Mouse (Mus musculus) lung, postnatal 36 days (tissue): Measurements from ENCODE around the gene Krtap17-1.

Experiments
- DNase-seq: peaks from one replicate; pipeline ENCODE4 v3.0.0; 2022; ENCODE audit warnings: mixed read lengths

The Krtap17-1 gene

DNA sequence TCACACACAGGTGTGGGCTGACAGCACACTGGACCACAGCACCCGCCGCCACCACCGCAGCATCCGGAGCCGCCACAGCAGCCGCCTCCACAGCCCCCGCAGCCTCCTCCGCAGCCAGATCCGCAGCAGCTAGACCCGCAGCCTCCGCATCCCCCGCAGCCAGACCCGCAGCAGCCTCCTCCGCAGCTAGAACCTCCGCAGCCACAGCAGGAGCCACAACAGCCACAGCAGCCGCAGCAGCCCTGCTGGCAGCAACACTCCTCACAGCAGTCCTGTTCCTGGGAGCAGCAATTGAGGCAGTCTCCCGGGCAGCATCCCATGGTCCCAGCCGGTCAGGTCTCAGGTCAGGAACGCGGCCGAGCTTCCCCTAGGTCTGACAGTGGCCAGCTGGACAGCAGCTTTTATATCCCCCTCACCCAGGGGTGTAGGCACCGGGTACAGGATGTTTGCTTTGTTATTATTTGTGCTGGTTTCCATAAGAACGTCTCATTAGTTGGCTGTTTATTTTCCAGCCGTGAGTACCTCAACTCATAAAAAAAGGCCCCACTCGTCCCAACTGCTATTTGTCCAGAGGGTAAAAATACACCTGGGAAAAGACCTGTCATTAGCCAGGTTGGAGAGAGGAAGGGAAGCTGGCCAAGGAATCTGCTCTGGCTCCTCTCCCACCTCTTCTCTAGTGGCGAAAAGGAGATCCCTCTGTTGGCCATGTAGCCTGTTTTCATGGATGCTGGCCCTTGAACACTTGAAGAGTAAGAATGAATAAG lies at the start of gene Krtap17-1:
Gene Krtap17-1, minus strand, starts transcription at position 375 of the 764 bp plus-strand sequence.
- peak; percentile 32 for DNase-seq

DNA sequence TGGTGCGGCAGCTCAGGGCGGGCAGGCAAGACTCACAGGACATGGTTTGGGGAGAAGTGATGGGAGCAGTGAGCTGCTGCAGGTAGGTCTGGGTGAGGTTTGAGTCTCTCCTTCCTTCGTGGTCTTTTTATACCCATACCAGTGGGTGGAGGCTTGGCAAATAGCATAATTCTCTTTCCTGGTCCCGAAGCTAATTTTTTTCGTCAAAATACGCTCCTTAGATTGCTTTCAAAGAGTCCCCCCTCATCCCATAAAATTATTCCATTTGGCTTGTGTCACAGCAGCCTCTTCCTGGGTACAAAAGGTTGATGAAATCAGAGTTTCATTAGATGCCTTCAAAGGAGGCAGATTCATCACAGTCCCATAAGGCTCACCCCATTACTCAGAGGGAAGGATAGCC lies 47.7 kb upstream of the Krtap17-1 start, which contains the start of gene Krt34:
Gene Krt34, minus strand, starts transcription at position 101 of the 400 bp plus-strand sequence.
- DNase-seq = no peak

DNA sequence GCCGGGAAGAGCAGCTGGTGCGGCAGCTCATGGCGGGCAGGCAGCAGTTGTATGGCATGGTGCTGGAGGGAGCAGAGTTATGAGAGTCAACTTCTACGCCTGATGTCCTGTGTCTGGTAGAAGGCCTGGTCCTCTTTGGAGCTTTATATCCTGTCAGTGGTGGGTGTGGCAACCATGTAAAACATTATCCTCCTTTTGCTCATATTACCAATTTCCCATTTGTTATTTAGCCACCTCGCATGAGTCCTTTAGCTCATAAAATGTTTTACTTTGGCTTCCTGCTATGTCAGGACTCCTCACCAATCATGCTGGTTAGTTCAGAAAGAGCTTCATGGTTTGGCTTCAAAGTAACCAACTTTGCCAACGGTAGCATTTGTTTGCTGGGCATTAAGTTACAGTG lies 36.0 kb upstream of the Krtap17-1 start, which contains the start of gene Krt33b:
Gene Krt33b, minus strand, starts transcription at position 101 of the 400 bp plus-strand sequence.
- no peak for DNase-seq

DNA sequence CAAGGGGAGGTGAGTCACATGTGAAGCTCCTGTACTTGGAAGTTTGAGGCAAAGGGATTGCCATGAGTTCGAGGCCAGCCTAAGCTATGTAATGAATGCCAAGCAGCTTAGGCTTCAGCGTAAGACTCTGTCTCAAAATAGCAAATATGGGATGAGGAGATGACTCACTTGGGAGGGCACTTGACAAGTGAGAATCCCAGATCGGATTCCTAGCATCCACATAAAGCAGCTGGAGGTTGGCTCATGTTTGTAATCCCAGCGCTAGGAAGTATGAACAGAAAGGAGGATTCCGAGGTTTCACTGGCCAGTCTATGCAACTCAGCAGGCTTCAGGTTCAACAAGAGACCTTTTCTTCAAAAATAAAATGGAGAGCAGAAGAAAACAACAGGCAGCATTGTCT lies 27.6 kb upstream of the Krtap17-1 start:
- DNase-seq = no peak

DNA sequence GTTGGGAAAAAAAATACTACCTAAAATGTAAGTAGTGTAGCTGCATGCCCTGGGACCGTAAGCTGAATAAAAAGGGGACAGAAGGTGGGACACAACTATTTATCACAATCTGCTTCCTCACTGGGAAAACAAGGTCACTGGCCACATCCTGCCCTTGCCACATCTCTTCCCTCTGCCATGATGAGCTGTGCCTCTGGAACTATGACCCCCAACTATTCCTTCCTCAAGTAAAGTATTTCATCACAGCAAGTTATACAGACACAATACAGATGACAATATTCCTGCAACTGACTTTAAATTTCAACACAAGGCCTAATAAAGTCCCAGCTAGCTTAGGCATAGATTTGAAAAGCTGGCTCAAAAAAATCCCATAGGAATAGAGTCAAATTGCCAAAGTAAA lies 25.7 kb upstream of the Krtap17-1 start:
- DNase-seq = no peak

DNA sequence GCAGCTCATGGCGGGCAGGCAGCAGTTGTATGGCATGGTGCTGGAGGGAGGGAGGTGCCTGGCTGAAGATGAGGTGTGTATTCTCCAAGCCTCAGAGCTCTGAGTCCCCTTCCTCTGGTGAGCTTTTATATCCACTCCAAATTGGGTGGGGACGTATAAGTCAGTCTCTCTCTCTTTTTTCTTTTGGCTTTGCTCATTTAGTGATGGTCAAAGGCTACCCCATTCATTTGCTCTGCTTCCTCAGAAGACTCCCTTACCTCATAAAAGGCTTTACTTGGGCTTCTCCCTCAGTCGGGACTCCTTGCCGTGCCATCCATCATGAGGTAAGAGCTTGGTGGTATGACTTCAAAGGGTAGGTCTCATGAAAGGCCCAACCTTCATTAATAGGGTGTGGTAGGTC lies 22.3 kb upstream of the Krtap17-1 start, which contains the start of gene Krt33a:
Gene Krt33a, minus strand, starts transcription at position 101 of the 400 bp plus-strand sequence.
- DNase-seq = no peak

DNA sequence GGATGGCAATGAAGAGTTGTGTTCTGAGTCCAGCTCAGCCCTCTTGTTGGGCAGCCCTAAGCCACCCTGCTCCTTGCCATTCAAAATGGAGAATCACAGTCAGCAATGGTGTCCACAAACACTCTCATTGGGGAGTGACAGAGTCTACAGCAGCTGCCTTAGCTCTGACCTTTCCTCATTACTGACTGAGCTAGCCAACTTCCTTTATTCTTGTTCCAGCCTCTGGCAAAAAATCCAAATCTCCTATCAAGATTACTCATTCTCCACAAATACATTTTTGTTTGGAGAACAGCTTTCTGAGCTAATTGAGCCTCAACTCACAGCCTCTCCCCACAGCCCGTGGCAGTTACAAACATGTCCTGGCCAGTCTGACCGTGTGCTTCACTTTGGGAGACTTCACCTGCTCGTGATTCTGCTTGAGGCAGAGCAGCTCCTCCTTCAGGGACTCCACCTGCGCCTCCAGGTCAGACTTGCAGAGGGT lies 19.9 kb upstream of the Krtap17-1 start:
- DNase-seq = peak; percentile 56

DNA sequence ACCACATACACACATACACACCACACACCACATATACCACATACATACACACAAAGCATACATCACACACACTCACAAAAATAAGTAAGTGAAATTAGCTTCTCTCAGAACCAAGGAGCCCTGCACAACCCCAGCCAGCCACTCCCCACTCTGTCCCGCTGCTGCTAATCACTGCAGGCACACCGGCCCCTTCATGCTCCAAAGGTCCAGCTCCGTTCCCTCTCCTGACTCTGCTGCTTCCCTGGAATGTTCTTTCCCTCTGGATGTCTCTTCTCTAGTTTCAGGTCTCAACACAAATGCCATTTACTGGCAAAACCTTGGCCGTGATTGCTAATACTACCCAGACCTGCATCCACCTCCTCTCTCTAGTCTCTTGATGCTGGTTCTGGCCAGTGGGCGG lies 16.9 kb upstream of the Krtap17-1 start:
- DNase-seq = no peak

DNA sequence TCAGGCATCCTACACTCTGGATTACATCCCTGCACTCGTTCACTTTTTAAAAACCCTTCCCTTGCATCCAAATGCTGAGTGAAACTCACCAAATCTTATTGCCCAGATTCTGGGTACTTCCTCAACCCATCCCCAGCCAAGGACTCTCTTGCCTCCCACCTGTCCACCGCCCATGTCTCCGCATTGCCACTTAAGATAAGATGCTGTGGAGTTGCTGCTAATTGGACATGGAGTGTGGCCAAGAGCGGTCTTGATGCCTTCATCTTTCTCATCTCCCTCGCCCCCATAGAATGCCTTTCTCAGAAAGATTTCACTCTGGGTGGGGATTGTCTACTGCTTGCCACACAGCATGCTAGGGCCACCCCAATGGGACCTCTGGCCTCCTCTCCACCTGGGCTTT lies 14.5 kb upstream of the Krtap17-1 start:
- no peak for DNase-seq

DNA sequence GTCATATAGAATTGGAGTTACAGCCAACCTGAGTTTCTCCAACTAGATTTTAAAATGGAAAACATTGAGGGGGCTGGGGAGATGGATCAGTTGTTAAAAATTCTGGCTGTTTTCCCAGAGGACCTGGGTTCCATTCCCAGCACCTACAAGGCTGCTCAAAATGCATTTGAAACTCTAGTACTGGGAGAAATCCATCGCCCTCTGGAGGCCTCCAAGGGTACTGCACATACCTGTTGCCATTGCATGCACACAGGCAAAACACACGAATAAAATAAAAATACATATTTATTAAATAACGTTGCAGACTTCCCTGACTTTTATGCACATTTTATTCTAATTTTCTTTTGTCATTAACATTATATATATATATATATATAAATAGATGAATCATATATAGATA lies 12.8 kb upstream of the Krtap17-1 start:
- no peak for DNase-seq

DNA sequence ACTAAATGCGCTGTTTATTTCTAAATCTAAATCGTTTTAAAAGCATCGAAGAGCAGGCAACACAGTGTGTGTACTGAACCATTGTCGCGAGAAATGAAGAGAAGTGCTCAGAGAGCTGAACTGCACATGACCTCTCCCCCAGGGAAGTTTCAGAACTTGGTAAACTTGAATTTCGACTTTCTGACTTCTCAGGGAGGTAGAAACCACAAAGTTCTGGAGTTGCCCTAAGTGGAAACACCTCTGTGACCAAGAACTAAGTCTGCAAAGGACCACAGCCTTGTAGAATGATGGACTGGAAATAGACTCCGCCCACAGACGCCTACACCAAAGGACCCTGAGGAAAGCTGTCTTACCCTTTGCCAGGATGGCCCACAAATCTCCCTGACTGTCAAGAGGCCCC lies 12.1 kb upstream of the Krtap17-1 start:
- DNase-seq = peak; percentile 30

DNA sequence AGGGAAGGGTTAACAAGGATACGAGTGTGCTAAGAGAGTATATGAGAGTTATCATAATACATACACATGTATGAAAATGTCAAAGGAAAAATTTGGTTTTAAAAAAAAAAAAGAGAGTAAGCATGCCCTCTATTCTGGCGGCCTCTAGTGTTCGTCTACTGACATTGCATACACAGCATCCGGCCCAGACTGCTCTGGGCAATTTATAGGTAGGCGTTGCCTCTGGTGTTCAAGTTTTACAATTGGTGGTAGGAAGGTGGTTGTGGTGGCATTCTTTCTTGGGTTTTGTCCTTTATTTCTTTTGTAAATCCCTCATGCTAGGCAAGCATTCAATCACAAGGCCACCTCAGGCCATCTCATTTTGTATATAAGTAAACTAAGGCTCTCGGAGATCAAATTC lies 11.1 kb upstream of the Krtap17-1 start:
- peak; percentile 77 for DNase-seq

DNA sequence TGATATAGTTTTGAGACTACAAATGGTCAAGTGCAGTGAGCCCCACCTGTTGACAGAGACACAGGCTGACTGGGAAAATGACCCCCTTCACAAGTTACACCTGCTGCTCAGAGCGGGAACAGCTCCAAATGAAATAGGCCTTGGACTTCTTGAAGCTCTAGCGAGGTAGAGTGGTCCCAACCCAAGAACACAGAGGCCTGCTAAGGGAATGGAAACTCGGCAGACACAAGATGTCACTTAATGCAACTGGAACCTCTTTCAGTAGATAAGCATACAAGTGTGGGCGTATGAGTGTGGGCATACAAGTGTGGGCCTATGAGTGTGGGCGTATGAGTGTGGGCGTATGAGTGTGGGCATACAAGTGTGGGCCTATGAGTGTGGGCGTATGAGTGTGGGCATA lies 5.3 kb upstream of the Krtap17-1 start:
- no peak for DNase-seq

DNA sequence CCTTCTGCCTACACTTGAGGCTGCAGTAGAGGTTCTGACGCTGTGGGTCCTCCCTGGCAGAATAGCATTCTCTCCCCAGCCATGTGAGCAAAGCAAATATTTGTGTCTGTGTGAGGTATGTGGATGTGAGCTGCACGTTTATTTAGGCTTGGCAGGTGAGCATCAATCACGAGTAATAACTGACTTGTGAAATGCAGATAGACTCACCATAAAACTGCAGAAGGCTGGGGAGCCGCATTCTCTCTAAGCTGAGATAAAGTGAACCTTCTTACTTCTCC lies 529 bp upstream of the Krtap17-1 start:
- DNase-seq = no peak

DNA sequence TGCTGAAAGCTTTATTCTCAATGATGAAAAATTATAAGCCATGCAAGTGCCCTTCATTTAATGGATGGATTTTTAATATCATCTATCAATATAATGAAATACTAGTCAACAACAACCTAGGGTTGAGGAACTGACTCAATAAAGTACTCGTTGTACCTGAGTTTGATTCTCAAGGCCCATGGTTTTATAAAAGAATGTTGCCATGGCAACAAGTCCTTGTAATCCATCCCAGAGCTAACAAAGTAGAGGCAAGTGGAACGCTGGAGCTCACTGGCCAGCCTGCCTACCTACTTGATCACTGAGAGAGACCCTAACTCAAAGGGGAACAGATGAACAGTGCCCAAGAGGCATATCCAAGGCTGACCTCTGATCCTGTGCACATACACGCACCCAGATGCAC lies 3.2 kb downstream of the Krtap17-1 start:
- no peak for DNase-seq

DNA sequence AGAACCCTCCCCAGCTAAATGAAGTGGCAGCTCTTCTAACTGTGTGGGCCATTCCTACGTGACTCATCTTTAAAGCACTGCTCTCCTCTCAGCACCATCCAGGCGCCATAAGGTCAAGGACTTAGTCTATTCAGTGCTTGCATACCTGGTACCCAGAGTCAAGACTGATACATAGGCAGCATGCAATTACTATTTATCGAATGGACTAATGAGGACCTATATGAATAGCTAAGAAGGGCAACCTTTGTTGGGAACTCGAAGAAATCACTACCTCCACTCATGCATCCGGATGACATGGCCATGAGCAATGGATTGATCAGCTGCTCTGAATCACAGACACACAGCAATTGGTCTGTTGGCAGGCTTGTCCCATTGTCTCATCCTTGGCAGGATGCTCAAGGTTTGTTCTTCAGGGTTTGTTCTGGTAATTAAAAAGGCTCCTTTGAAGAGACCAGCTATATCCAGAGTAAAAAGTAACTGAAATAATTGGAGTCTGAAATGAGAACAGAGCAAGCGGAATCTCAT lies 3.9 kb downstream of the Krtap17-1 start:
- no peak for DNase-seq

DNA sequence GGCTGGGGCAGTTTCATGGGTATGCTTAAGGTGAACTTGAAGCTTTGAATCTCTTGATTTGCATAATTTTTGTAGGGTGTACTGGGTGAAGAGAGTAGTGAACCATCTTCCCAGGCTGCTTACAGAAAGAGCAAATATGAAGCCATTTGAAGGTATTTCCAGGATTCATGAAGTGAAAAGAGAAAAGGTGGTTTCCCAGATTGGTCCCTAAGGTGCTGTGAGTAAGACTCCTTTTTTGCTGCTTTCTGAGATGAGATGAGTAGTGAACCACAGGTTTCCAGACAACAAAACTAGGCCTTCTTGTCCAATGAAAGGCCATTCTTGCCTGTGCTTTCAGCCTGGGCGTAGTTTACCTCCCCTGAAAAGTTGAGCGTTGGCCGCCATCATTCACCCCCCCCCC lies 5.3 kb downstream of the Krtap17-1 start:
- no peak for DNase-seq

DNA sequence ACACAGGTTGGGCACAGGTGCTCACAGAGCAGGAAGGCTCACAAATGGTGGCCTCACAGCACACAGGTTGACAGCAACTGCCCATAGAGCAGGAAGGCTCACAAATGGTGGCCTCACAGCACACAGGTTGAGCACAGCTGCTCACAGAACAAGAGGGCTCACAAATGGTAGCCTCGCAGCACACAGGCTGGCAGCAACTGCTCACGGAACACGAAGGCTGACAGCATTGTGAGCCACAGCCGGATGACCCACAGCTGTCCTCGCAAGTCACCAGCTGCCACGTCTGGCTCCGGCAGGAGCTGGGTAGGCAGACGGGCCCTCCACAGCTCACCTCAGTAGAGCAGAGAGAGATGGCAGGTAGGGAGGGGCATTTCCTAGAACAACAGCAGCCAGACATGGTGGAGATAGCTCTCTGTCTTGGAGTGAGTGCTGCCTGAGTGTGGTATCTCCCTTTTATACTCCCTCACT lies 7.6 kb downstream of the Krtap17-1 start, which contains the start of gene Krtap16-1:
Gene Krtap16-1, minus strand, starts transcription at position 418 of the 468 bp plus-strand sequence.
- DNase-seq = no peak

DNA sequence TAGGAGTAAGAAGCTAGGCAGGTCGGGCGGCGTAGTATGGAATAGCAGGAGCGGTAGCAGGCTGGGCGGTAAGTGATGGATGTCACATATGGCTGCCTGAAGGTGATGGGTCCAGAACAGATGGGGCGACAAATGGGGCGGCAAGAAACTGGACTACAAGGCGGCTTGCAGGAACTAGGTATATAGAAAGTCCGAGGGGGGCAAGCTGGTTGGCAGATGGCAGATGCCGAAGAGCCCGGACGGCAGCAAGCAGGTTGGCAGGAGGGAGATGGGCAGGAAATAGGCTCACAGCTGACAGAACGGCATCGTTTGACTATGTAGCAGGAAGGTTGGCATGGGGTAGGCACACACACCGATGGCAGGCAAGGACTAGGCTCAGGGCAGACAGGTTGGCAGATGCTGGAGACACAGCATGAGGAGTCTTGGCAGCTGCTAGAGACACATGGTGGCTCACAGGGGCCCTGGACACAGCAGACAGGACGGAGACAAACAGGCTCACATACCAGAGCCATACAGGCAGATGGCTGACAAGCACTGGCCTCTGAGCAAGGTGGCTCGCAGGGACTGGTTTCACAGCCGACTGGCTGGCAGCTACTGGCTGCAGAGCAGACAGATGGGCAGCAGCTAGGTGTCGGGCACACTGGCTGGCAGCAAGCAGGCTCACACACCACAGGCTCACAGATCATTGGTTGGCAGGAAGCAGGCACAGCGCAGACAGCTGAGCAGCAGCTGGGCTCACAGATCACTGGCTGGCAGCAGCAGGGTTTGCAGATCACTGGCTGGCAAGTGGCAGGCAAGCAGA lies 8.3 kb downstream of the Krtap17-1 start:
- no peak for DNase-seq

DNA sequence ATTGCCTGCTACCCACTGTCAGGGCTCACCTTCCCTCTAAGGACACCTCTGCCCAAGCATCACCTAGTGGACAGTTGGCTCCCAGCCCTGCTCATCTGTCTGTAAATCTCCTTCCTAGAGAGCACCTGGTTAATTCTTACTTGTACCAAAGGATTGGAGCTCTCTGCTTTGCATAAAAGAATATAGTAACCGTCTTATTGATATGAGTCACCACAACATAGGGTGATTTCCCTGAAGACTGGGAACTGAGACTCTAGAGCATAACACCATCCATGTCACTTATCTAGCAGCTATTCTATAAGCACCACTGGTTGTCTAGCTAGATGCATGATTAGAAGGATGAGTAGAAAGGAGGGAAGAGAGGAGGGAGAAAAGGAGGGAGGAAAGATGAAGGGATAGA lies 10.4 kb downstream of the Krtap17-1 start:
- DNase-seq = no peak

DNA sequence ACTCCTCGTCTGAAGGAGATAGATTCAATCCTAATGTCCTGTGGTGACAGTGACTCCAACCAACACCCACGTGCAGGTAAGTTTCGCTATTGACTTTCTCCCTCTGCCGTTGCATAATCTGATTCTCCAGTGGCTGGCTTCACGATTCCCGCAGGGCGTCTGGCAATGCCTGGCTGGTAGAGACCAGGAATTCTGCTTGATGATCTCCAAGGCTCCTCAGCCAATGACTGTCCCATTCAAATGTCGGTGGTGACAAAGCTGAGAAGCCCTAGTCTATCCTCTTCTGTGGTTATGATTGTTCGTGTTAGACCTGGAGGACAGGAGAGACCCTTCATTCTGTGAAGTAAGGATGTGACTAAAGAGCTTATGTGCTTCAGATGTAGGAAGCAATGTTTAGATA lies 11.1 kb downstream of the Krtap17-1 start:
- no peak for DNase-seq

DNA sequence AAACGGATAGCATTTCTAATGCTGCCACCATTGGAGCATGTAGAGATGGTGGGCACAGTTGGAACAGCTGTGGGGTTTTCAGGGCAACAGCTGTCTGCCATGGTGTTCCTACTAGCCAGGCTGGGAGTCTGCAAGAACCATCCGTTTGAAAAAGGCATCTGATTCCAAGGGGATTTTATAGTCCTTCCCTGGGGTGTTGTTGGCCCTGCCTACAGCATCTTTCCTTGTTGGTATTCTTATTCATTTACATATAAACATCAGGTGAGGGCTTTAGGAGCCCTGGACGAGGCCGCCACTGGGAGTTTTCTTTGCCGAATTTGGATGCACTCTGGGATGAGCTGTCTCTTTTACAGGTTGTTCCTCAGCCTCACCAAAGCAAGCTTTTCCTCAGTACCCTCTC lies 14.8 kb downstream of the Krtap17-1 start, which contains the start of gene Krtap29-1:
Gene Krtap29-1, minus strand, starts transcription at position 101 of the 400 bp plus-strand sequence.
- DNase-seq = no peak

DNA sequence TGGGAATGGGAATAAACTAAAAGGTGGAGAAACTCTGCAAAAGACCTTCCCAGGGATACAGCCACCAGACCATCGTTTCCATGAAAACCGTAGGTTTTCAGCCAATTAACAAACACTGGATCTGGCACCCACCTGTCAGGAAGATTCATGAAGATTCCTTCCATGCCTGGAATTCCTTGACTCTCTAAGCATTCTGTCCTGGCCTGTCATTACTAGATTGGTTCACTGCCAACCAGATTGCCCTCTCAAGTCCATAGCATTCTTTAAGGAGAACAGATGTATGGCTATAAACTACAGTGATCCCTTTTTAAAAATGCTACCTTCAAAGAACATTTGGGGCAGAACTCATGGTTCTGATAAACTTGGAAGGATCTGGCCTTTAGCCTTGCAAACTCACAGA lies 27.8 kb downstream of the Krtap17-1 start:
- DNase-seq = no peak

DNA sequence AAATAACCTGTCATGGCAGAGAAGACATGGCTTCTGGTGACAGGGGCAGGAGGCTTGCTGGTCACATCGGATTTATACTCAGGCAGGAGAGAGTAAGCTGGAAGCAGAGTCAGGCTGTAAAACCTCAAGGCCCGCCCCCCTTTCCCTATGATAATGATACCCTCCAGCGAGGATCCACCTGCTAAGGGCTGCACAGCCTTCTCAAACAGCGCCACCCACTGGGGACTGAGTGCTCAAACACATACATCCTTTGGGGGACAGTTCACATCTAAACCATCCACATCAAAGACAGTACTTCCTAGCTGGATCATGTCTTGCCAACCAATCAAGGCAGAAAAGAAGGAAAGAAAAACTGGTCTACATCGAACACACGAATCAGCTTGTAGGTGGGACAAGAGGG lies 29.6 kb downstream of the Krtap17-1 start:
- DNase-seq = no peak
